Mouse (Mus musculus) adrenal gland, adult (tissue): ENCODE measurements at regions not wholly inside any gene's neighbourhood (a gene's known extent, or its start where the extent isn't known, plus 50 kb on each side); places are given as distances from the start of the nearest gene placed in this dataset.
"Not testable (repeated sequence)": the region's sequence is repeated elsewhere in the genome, so short reads cannot be mapped to it uniquely, and the experiment has no call there.

Experiments
- DNase-seq, 2 experiments: peaks; one replicate each; pipeline ENCODE4 v3.0.0; 2022 to 2023; ENCODE audit warnings: low spot score in 1 of 2; ENCODE audit not compliant: inconsistent age in 2 of 2

DNA sequence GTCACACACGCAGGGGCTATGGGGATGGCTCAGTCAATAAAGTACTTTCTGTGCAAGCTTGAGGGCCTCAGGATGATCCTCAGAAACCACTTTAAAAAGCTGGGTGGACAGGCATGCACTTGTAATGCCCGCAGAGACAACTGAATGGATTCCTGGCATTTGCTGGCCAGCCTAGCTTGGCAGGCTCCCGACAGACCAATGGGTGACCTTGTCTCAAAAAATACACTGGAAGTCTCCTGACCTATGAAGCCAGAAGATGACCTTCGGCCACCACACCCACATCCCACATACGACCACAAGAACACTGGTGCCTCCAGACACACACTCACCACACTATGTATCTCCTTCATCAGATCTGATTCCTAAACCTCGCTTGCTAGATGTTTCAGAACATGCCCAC is 141.5 kb upstream of the Rybp start:
- no peak for DNase-seq

DNA sequence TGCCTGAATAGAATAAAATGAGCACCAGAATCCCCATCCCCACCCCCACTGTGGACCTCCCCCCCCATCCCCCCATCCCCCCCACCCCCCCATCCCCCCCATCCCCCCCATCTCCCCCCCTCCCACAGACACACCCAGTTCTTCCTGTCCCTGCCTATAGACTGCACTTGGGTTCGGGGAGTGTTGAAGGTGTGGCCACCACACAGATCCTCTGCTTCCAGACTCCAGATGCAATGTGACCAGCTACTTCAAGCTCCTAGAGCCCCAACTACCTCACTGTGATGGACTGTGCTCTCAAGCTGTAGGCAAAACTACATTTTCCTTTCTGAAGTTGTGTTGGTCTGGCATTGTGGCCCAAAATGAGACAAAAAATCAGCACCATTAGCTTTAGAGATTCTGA is 138.3 kb upstream of the Rybp start:
- no peak for DNase-seq

DNA sequence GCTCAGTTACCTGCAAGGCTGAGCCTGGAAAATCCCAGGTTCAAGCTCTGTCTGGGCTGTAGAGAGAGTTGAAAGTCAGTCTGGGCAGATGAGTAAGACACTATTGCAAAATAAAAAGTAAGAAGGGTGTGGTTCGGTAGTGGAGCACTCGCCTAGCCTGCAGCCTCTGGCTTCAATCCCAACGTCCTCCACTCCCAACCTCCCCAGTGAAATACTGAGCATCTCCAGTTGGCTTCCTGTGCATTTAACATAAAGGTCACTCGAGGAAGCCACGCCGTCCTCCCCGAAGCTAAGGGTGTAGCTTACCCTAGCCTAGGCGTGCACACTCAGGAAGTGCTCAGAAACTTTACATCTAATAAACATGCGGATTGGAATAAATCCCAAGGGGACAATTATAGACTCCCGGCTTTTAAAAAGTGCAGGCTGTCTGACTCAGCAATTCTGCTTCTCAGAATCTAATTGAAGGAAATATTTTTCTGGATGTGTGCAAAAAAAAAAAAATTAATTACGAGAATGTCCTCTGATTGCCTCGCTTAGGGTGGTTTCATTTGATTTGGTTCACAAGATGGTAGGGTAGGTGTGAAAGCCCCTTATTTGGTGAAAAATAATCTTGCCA is 137.6 kb upstream of the Rybp start:
- no peak for DNase-seq

DNA sequence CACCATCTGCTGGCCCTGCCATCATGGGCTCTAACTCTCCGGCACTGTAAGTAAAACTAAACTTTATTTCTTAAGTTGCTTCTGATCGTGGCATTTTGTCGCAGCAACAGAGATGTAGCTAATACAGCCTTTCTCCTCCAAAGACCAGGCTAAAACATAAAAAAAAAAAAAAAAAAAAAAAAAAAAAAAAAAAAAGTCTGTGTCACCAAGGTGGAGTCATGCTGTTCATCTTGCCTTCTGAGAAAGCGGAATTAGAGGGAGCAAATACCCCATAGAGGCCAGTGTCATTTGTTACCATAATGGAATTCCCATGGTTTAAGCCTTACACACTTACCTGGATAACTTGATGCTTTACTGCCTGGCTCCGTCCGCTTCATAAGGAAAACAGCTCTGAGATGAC is 136.9 kb upstream of the Rybp start:
- DNase-seq: no peak

DNA sequence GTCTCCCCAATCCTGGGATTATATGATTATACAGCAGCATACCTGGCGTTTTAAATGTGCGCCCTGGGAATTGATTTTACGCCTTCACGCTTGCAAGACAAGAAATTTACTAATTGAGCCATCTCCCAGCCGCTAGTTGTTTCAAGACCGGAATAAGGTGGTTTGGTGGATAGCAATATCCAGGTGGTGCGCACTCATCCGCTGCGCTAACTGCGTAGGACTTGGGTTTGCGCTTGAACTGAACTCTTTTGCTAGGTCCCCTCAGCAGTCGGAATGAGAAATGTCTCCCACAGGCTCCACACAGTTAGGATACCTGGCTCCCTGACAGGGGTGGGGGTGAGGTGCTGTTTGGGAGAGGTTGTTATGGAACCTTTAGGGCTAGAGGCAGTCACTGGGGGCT is 136.4 kb upstream of the Rybp start:
- no peak for DNase-seq

DNA sequence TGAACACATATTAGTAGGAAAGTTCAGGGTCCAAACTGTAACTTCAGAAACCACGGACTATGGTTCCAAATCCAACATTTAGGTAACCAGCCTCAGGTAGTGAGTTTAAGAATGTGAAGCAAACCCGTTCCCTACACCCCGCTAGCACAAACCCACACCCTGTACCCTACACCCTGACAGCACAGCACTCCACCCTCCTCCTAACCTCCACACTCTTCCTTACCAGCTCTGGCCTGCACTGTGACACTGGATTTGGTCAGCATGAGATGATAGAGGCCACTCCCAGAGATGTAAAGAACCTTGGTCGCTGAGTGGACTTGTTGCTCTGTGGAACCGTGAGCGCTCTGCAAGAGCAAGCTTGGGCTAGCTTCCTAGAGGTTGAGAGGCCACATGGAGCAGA is 135.3 kb upstream of the Rybp start:
- no peak for DNase-seq

DNA sequence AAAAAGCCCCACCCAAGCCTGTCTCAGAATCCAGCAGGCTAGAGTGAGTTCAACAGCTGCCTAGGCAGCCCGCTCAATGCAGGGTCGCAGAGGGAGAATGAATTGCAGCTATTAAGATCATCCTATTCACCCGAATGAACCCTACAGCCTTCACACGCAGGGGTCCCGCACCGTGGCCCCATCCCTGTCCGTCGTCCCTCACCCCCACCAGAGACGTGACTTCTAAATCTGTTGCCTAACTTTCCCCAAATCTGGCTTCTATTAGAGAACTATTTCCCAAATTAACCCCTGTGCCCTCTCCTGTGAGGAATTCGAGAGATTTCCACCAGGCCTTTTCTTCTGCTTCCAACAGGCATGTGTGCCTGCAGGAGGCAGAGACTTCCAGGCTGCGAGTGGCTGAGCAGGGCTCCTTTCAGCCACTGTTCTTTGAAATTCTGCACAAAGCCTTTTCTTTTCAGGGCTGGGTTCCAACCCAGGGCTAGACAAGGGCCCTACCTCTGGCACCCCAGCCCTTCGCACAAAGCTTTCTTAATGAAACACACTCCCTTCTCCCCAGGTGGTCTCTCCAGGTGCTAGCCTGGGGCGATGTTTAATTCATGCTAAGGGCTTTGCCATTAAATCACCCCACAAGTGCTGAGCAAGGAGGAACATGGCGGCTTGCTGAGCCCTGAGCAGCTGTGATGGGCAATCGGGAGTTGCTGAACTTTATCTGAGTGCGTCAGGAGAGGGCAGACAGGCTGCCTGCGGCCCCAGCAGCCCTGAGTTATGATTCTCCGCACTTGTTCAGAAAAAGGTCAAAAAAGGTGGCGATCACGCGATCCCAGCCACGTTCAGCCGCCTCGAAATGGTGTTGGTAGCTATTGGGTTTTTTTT is 134.7 kb upstream of the Rybp start:
- DNase-seq: no peak

DNA sequence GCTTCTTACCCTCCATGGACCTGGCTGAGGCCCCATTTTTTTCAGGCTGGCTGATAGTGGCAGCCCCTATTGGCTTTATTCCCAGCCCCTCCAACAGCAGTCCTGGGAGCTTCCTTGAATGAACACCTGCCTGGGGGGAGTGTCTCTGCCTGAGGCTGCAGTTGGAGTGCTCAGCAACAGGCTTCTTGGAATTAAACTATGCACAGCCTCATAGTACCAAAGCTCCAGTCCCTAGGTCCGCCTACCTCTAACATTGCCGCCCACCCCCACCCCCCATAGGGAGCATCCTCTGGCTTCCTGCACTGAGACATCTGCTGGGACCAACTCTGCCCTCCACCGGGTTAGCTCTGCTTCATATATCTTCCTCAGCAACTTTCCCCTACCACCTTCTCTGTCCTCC is 133.3 kb upstream of the Rybp start:
- DNase-seq: no peak

DNA sequence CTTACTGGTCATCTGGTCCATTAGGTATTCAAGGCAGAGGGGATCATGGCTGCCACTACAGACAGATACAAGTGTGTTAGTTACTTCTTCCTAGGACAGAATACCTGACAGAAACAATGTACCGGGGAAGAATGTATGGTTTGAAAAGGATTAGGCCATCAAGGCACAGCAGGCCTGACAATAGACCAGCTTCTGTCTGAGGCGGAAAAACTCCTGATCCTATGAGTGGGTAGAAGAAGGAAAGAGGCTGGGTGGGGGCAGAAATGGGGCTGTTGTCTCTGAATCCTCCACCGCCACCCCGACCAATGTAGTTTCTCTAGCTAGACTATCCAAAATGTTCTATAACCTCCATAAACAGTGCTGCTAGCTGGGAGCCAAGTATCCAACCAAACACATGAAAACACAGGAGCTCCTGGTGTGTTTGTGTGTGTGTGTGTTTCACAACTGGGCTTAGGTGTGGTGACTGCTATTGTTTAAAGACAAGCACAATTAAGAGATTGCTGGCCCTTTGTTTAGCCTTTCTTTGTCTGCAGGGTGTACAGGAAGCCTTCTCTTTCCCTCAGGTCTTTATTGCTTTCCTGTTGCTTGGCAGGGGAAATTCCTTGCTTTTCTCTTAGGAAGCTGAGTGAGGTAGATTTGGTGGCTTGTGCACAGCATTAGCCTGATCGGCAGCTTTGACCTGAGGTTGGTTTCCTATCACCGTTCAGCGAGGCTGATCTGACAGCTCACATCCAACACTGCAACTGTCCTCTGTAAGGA is 132.7 kb upstream of the Rybp start:
- DNase-seq: no peak

DNA sequence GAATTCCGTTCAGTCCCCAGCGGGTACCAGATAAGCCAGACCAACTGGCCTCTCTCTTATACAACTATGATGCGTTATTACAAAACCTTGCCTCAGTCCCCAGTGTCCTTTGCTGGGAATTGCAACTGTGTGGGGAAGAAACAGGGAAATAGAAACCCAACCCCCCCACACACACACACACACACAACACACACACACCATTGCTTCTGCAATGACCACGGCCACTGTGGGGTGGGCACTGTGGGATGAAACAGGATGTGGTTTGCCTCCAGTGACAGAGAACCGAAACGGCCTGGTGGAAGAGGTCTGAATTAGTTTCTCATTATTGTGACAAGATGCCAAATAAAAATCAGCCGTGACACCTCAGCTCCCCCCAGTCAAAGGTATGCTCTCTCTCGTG is 128.8 kb upstream of the Rybp start:
- no peak for DNase-seq

DNA sequence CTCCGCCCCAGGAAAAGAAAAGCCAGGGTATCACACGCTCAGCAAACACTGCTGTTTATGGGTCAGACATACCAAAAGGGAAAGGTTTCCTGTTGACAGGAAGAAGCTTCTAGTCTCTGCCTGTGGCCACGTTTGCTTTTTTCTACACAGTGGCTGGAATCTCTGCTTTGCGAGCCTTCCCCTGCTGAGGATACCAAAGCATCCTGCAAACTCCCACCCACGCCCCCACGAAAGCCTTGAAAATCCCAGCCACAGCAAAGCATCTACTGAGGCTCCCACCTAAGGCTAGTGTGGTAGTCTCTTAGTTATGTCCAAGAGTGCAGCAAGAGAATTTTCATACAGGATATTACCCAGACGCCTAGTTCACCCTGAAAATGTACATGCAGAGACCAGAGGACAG is 128.2 kb upstream of the Rybp start:
- DNase-seq: no peak

DNA sequence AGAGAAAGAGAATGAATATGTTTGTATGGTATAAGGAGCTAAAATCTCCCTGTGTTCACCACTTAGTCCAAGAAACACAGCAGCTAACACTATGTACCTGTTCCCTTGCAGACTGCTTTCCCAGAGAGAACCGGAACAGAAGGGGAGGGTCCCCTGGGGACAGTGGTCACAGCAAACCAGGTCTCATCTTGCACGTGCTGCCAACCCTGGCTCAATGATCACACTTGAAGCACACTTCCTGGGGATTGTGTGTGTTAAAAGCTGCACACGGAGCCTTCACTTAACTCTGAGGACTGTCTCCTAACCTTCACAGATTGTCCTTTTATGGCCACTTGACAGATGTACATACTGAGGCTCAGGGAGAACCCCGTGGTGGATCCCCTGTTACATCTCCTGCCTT is 127.6 kb upstream of the Rybp start:
- no peak for DNase-seq

DNA sequence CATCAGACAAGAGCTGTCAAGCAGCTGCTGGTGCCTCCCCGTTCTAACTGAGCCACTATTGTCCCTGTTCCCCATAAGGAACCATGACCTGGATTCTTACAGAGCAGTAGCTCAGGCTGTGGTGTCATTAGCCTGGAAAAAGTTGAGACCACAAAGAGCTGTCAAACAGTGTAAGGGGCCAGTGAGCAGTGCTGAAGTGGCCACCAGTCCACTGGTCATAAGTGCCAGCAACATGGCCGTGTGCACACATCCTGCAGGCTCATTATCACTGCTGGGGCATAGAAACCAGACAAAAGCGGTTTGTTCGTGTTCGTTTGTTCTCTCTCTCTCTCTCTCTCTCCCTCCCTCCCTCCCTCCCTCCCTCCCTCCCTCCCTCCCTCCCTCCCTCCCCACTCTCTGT is 125.2 kb upstream of the Rybp start:
- no peak for DNase-seq

DNA sequence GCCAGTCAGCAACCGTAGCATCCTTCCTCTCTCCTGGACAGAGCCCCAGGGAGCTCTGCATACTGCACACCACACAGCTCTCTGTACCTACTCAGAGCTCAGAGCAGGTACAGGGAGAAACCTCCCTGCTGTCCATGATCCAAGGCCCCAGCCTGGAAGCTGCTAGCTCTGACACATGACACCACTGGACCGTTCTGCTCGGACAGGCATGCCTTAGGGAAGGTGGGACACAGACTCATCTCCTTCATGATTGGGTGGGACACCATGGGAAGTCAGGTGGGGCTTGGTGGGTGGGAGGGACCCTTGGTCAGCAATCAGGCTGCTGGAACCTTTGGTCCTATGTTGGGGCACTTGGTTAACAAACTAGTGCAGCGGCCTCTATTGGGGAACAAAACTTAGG is 124.7 kb upstream of the Rybp start:
- no peak for DNase-seq

DNA sequence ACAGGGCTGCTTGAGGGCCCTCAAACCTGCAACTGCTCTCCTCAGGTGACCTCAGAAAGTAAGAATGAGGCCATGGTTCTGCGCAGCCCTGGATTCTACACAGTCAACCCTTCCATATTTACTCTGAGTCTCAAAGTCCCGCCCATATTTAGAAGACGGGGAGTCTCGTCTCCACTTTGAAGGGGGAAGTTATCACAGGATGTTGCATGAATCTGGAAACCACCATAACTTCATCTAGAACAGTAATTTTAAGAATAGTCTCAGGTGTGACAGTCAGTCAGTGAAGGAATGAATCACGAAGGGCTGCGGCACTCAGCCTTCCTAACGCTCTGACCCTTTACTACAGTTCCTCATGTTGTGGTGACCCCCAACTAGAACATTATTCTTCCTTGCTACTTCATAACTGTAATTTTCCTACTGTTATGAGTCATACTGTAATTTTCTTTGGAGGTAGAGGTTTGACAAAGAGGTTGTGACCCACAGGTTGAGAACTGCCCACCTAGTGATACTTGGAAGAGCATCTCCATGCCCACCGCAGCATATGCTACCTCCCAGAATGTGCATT is 122.9 kb upstream of the Rybp start:
- no peak for DNase-seq

DNA sequence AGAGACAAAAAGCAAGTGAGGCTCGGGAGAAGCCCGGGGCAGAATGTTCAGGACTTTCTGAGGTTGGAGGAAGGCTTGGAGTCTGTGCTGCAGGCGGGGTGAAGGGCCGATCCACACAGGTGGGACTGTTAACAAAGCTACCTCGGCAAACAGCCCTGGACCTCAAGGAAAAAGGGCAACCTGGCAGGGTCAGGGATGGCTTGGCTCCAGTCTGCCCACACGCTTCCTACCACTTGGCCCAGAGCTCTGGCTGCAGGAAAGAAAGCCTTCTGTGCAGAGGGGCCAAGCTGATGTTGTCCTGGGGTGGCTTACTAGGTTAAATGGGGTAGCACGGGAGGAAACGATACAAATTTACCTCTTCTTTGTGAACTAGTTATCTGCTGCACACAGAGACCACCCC is 121.5 kb upstream of the Rybp start:
- no peak for DNase-seq

DNA sequence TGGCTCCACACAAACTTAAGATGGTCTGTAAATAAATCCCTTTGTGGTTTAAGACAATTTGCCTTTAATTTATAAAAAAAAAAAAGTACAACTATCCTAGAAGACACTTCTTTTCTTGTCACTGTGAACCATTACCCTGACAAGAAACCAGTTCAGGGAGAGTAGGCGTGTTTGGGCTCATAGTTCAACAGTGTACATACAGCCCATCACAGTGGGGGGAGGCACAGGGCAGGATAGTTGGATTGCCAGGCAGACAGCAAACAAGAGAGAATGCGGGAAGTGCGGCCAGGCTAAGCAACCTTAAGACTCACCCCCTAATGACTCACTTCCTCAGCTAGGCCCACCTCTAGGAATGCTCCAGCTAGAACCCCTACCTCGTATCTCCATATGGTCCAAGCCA is 119.2 kb upstream of the Rybp start:
- no peak for DNase-seq

DNA sequence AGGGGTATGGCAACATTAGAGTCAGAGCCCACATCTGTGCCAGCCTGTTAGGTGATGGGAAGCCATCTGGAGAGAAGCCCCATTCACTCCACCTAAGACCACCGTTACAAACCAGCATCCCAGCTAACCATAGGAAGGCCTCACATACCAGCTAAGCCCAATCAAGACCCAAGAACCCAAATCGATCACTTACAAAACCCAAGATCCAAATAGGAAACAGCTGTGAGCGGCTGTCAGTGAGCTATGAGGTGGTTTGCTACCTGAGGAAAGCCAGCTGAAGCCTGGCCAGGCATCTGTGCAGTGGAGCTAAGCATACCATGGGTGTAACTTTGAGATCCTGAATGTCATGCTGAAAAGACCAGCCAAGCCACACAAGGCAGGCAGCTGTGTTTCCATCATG is 116.9 kb upstream of the Rybp start:
- DNase-seq: no peak

DNA sequence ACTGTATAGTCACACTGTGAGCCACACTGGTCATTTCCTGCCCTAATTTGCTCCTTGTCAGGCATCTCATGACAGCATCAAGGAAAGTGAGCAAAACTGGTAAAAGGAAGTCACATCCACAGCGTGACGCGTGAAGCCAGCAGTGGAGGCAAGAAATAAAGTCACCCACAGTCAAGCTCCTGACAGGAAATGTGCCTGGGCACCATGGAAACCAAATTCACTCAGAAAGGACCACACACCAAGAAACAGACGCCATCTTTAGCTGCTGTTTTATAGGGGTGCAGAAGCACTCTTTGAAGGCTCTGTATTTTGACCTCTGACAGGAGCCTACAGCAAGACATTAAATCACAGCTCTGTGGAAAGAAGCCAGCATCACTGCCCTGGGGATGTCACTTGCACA is 115.4 kb upstream of the Rybp start:
- DNase-seq: no peak

DNA sequence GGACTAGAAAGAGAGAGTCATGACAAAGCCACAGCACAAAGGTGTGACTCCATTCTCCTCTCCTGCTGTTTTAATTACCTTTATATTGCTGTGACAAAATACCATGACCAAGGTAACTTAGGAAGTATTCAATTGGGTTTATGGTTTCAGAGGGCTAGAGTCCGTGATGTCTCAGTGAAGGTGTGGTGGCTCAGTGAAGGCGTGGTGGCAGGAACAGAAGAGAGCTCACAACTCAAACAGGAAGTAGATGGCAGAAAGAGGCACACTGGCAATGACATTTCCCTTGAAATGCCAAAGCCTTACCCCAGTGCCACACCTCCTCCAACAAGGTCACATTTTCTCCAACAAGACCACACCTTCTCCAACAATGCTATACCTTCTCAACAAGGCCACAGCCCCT is 114.4 kb upstream of the Rybp start:
- no peak for DNase-seq

DNA sequence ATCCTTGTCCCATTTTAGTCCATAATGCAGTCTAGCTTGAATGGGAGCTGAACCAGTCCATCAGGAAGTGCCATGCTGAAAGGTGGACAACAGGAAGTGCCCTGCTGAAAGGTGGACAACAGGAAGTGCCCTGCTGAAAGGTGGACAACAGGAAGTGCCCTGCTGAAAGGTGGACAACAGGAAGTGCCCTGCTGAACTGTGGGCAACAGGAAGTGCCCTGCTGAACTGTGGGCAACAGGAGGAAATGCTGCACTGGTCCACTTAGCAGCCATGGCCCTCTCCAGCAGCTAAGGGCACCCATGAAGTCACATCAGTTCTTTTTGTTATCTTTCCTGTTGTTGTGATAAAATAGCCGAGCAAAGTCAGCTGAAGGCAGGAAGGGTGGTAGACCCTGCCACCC is 112.1 kb upstream of the Rybp start:
- DNase-seq: not testable (repeated sequence)
